Mouse (Mus musculus) neural tube, embryonic 15.5 days (tissue): Measurements from ENCODE around the gene Myh7. TPM values are rescaled to one million over a fixed set of nuclear protein-coding genes. Genes with fewer than 3 reads are reported as not detected.
A peak's percentile ranks its signal among the peaks of the same experiment; 100 is the strongest.
"Not testable (repeated sequence)": the region's sequence is repeated elsewhere in the genome, so short reads cannot be mapped to it uniquely, and the experiment has no call there.

Source experiments
- ATAC-seq: fragments of 200-750 bp; cut with Nextera tagmentation; 2 replicates; pipeline ENCODE4 v1.8.0; 2017; ENCODE audit warnings: mild to moderate bottlenecking, moderate TSS enrichment, moderate library complexity; ENCODE audit not compliant: low FRiP score
- H3K27ac ChIP-seq: fragments of 300-500 bp; sonication (generic); replicated peaks from 2 replicates; pipeline ENCODE4 v1.5.1; 2015; ENCODE audit warnings: mild to moderate bottlenecking, inconsistent platforms
- H3K27me3 ChIP-seq: fragments of 300-500 bp; sonication (generic); replicated peaks from 2 replicates; pipeline ENCODE4 v1.6.1; 2015; ENCODE audit warnings: inconsistent platforms
- H3K36me3 ChIP-seq: fragments of 300-500 bp; sonication (generic); 2 replicates; pipeline ENCODE4 v1.6.1; 2015; ENCODE audit warnings: inconsistent platforms
- H3K4me1 ChIP-seq: fragments of 300-500 bp; sonication (generic); 2 replicates; pipeline ENCODE4 v1.6.1; 2015; ENCODE audit warnings: inconsistent platforms
- H3K4me2 ChIP-seq: fragments of 300-500 bp; sonication (generic); 2 replicates; pipeline ENCODE4 v1.6.1; 2015; ENCODE audit warnings: inconsistent platforms, mild to moderate bottlenecking, moderate library complexity
- H3K4me3 ChIP-seq: fragments of 300-500 bp; sonication (generic); replicated peaks from 2 replicates; pipeline ENCODE4 v1.5.1; 2015; ENCODE audit warnings: mild to moderate bottlenecking, inconsistent platforms
- H3K9ac ChIP-seq: fragments of 300-500 bp; sonication (generic); replicated peaks from 2 replicates; pipeline ENCODE4 v1.6.1; 2015; ENCODE audit warnings: mild to moderate bottlenecking, inconsistent platforms
- H3K9me3 ChIP-seq: fragments of 300-500 bp; sonication (generic); replicated peaks from 2 replicates; pipeline ENCODE4 v1.6.1; 2016; ENCODE audit warnings: inconsistent platforms
- WGBS: fragments of 180-500 bp; shearing (Covaris S2); methylation state at CpG from one replicate; pipeline ENCODE4 v1.1.7; 2015; ENCODE audit warnings: mixed read lengths; 5-methylcytosine and 5-hydroxymethylcytosine counted together
- polyA plus RNA-seq: library from polyadenylated mRNA; unstranded; fragments of >200 nt; fragmentation: Nextera tagmentation; extraction: Ambion mirVana; gene quantifications from 2 replicates; pipeline ENCODE4 v1.2.1, GENCODE M21; 2015

Gene Myh7
- polyA plus RNA-seq: 7.4 and 9.6 TPM in 2 replicates

GRCm38 (mm10) chr14:54994136-54994868, at the start of gene Myh7:
TSS of gene Myh7 (minus strand) at chr14:54994626.
- Histone ChIP-seq H3K9ac (no peak within 1 kb of the TSS), H3K4me1 (peaks cover 17% of the 10 kb centered on the region), H3K36me3 (no peaks in the 10 kb centered on the region), H3K9me3 (no peaks in the 10 kb centered on the region), H3K27ac (peak within 1 kb of the TSS; percentile 79), H3K4me2 (no peak within 1 kb of the TSS), H3K4me3 (no peak within 1 kb of the TSS), H3K27me3 (no peaks in the 10 kb centered on the region)
- WGBS: 57% methylated on average over 11 of the region's 11 CpGs
- no peak for ATAC-seq

- not testable (repeated sequence) for H3K4me2 ChIP-seq, H3K9ac ChIP-seq, H3K27me3 ChIP-seq, H3K36me3 ChIP-seq, H3K27ac ChIP-seq, H3K4me1 ChIP-seq, ATAC-seq, H3K9me3 ChIP-seq, H3K4me3 ChIP-seq
- WGBS: 71% methylated on average over 1 of the region's 2 CpGs
These were observed 49.3 kb upstream of the Myh7 start for GRCm38 (mm10) chr14:55043694-55044093.

- peaks cover 35% of the 10 kb centered on the region for H3K4me1 ChIP-seq
- 0 out of 2 replicates have a peak overlapping the region, but pooled peaks have one; percentile 13 for H3K4me3 ChIP-seq
- peak overlapping the region; percentile 46 for H3K4me2 ChIP-seq
- H3K27me3 ChIP-seq: no peaks in the 10 kb centered on the region
- peak overlapping the region; percentile 68 for H3K27ac ChIP-seq
- no peak; the same call in 1 of the 2 replicates for ATAC-seq
- H3K9me3 ChIP-seq: no peaks in the 10 kb centered on the region
- 23% methylated on average over 19 of the region's 19 CpGs for WGBS
- no peak overlapping the region for H3K9ac ChIP-seq
- H3K36me3 ChIP-seq: no peaks in the 10 kb centered on the region
These were observed 38.3 kb upstream of the Myh7 start for GRCm38 (mm10) chr14:55032695-55033225.

- Histone ChIP-seq H3K9me3 (no peaks in the 10 kb centered on the region), H3K4me1 (peaks cover 42% of the 10 kb centered on the region), H3K27ac (peak overlapping the region; percentile 89), H3K36me3 (peaks cover 10% of the 10 kb centered on the region), H3K9ac (no peak overlapping the region; the same call in 1 of the 2 replicates), H3K27me3 (no peaks in the 10 kb centered on the region), H3K4me2 (peak overlapping the region; percentile 42), H3K4me3 (no peak overlapping the region)
- 6% methylated on average over 11 of the region's 11 CpGs for WGBS
- peak; percentile 63 for ATAC-seq
These were observed 34.7 kb upstream of the Myh7 start for GRCm38 (mm10) chr14:55029034-55029698.

GRCm38 (mm10) chr14:55028333-55028835, 34.0 kb upstream of the Myh7 start:
- WGBS: 11% methylated on average over 5 of the region's 5 CpGs
- Histone ChIP-seq H3K4me3 (0 out of 2 replicates have a peak overlapping the region, but pooled peaks have one; percentile 5), H3K27ac (peak overlapping the region; percentile 89), H3K9me3 (no peaks in the 10 kb centered on the region), H3K4me1 (peaks cover 41% of the 10 kb centered on the region), H3K4me2 (peak overlapping the region; percentile 42), H3K9ac (no peak overlapping the region; the same call in 1 of the 2 replicates), H3K36me3 (peaks cover 17% of the 10 kb centered on the region), H3K27me3 (no peaks in the 10 kb centered on the region)
- peak; percentile 80 for ATAC-seq

- peaks cover 33% of the 10 kb centered on the region for H3K4me1 ChIP-seq
- H3K4me2 ChIP-seq: peak overlapping the region; percentile 42; the same call in 1 of the 2 replicates
- H3K27ac ChIP-seq: peak overlapping the region; percentile 89
- no peak overlapping the region for H3K4me3 ChIP-seq
- no peaks in the 10 kb centered on the region for H3K9me3 ChIP-seq
- H3K27me3 ChIP-seq: no peaks in the 10 kb centered on the region
- 8% methylated on average over 6 of the region's 6 CpGs for WGBS
- H3K9ac ChIP-seq: 0 out of 2 replicates have a peak overlapping the region, but pooled peaks have one; percentile 2
- peaks cover 24% of the 10 kb centered on the region for H3K36me3 ChIP-seq
- peak; percentile 26; the same call in 1 of the 2 replicates for ATAC-seq
These were observed 33.2 kb upstream of the Myh7 start for GRCm38 (mm10) chr14:55027653-55028052.

- Histone ChIP-seq H3K4me1 (peaks cover 32% of the 10 kb centered on the region), H3K4me3 (no peak overlapping the region), H3K36me3 (peaks cover 28% of the 10 kb centered on the region), H3K9me3 (no peaks in the 10 kb centered on the region), H3K27me3 (no peaks in the 10 kb centered on the region), H3K9ac (no peak overlapping the region), H3K27ac (peak overlapping the region; percentile 89), H3K4me2 (no peak overlapping the region; the same call in 1 of the 2 replicates)
- WGBS: 9% methylated on average over 5 of the region's 5 CpGs
- ATAC-seq: no peak
These were observed 32.8 kb upstream of the Myh7 start for GRCm38 (mm10) chr14:55027251-55027650.

GRCm38 (mm10) chr14:55025527-55025926, 31.1 kb upstream of the Myh7 start:
- WGBS: 82% methylated on average over 5 of the region's 5 CpGs
- H3K27me3 ChIP-seq: no peaks in the 10 kb centered on the region

GRCm38 (mm10) chr14:55024236-55024635, 29.8 kb upstream of the Myh7 start:
- no peak overlapping the region for H3K4me2 ChIP-seq
- peaks cover 21% of the 10 kb centered on the region for H3K4me1 ChIP-seq
- H3K27me3 ChIP-seq: no peaks in the 10 kb centered on the region
- H3K36me3 ChIP-seq: peaks cover 46% of the 10 kb centered on the region
- no peaks in the 10 kb centered on the region for H3K9me3 ChIP-seq
- 61% methylated on average over 7 of the region's 7 CpGs for WGBS
- H3K4me3 ChIP-seq: no peak overlapping the region
- no peak overlapping the region for H3K9ac ChIP-seq
- no peak for ATAC-seq
- H3K27ac ChIP-seq: no peak overlapping the region

More at GRCm38 (mm10) chr14:55025527-55025926, 31.1 kb upstream of the Myh7 start:
- ATAC-seq: no peak
- Histone ChIP-seq H3K9ac (no peak overlapping the region), H3K36me3 (peaks cover 44% of the 10 kb centered on the region), H3K4me2 (no peak overlapping the region), H3K27ac (no peak overlapping the region), H3K4me3 (no peak overlapping the region), H3K9me3 (no peaks in the 10 kb centered on the region), H3K4me1 (peaks cover 30% of the 10 kb centered on the region)

GRCm38 (mm10) chr14:55023011-55023410, 28.6 kb upstream of the Myh7 start:
- Histone ChIP-seq H3K27ac (no peak overlapping the region), H3K36me3 (peaks cover 50% of the 10 kb centered on the region), H3K27me3 (no peaks in the 10 kb centered on the region), H3K9me3 (no peaks in the 10 kb centered on the region), H3K4me3 (no peak overlapping the region), H3K9ac (no peak overlapping the region), H3K4me1 (peaks cover 9% of the 10 kb centered on the region), H3K4me2 (no peak overlapping the region)
- ATAC-seq: no peak
- WGBS: 93% methylated on average over 15 of the region's 15 CpGs

GRCm38 (mm10) chr14:55020394-55020793, 26.0 kb upstream of the Myh7 start:
- Histone ChIP-seq H3K27ac (no peak overlapping the region), H3K4me2 (no peak overlapping the region), H3K4me1 (peaks cover 11% of the 10 kb centered on the region; the same call in 1 of the 2 replicates), H3K9ac (no peak overlapping the region), H3K9me3 (no peaks in the 10 kb centered on the region), H3K36me3 (peaks cover 58% of the 10 kb centered on the region), H3K27me3 (no peaks in the 10 kb centered on the region), H3K4me3 (no peak overlapping the region)
- WGBS: 30% methylated on average over 9 of the region's 9 CpGs
- ATAC-seq: no peak
